Mouse (Mus musculus): ENCODE data around the gene Rnf34.

Rnf34 gene

DNA sequence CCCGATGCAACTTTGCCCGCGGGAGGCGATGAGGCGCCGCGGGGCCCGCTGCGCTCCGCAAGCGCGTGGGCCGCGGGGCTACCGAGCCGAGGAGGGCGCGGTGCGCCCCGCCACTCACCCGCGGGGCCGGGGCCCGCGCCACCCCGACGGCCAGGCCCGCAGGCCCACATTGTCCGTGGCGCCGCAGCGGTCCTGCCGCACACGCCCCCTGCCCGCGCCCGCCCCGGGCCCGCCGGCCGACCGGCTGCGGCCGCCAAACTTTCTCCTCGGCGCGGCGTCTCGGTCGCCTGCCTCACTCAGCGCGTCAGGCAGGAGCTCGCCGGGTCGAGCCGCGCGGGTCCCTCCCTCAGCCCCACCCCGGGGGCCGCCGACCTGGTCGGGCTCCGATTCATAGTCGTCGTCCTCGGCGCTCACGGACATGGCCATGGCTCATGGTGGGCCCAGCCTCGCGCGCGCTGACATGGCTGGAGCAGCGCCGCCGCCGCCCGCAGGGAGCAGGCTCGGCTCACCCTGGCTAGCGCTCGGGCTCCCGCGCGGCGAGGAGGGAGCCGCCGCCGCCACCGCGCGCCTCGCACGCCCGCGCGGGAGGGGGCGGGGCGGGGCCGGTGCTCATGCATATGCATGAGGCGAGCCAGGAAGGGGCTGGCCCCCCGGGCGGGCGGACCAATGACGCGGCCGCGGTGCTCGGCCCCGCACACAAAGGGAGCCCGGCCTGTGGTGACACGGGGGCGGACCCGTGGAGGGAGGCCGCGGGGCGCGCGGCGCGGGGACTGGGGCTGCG, 50.1 kb downstream of the Rnf34 start:
- peak; percentile 50 to 66 for DNase-seq (ENCODE audit: low spot score in 2 of 2)

DNA sequence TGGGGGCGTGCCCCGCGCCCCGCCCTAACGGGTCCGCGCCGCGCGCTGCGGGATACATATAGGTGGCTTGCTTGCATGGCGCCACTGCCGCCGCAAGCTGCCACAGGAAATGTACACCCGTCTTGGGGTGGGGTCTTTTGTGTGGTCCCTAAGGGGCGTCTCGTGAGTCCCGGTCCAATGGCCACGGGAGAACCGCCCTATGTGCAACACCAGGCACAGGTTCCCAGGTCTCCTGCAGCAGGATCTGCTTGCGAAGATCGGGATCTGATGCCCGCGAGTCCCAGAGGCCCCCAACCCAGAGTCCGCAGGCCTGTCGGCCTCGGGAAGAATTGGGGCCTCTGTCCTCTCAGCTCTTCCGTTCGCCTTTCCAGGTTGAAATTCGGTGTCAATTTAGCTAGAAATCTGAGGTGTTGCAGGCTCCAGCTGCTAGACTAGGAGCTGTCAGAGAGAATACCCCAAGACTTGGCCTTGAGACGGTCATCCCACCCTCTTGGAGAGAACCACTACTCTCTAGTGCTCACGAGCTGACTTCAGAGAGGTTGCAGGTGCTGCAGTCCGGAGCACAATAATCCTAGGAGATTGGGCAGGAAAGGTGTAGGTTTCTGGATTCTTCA, 50.8 kb downstream of the Rnf34 start:
- DNase-seq (ENCODE audit: low spot score in 2 of 2), result no peak

DNA sequence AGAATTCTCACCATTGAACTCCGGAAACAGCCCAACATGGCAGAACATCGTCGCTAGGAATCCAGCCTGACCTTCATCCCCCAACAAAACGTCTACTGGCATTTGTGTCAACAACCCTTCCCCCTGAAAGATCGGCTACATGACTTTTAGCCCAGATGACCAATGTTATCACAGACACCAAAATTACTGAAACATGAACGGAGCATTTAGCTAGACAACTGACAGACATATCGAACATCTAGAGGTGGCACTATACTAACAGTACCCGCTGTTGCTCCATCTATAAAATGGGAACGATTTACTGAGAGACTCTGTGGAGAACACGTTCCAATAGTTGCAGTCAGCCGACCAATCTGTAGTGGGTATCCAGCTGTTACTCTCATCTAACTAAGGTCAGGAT, 51.3 kb downstream of the Rnf34 start:
- no peak for DNase-seq (ENCODE audit: low spot score in 2 of 2)

- DNase-seq (ENCODE audit: low spot score in 2 of 2), result no peak
Observed at GRCm38 (mm10) chr5:122901666-122902065, 51.8 kb downstream of the Rnf34 start.

- no peak for DNase-seq (ENCODE audit: low spot score in 2 of 2)
Observed at GRCm38 (mm10) chr5:122902228-122902627, 52.4 kb downstream of the Rnf34 start.

DNA sequence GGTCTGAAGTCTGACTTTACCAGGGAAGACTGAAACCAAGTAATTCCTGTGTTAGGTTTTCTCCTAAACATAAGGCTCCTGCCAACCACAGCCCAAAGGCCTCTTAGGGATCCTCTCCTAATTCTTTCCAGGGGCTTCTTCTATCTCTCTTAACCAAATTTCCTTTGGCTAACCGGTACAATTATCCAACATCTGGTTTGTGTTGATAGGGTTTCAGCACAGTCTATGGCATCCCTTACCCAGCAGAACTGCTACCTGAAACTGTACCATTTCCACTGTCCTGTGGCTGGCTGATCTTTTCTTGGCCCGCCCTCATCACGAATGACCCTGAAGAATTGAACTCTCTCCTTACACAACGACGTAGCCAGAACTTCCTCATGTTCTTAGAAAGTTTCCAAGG, 53.3 kb downstream of the Rnf34 start:
- DNase-seq (ENCODE audit: low spot score in 2 of 2), result no peak

DNA sequence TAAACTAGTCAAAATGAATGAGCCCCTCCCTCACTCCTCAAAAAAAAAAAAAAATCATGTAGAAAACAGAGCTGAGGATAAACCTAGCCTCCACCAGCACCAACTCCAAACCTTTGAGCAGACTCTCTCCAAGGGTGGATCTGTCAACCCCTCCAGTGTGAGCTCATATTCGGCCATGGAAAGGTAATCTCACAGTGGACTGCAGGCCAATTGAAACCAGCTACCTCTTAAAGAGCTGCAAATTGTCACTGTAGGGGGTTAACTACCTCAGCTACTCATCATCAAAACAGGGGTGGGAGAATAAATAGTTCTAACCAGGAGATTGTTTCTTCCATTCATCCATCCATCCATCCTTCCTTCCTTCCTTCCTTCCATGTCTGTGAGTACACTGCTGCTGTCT, 57.3 kb downstream of the Rnf34 start:
- DNase-seq (ENCODE audit: low spot score in 2 of 2), result no peak

DNA sequence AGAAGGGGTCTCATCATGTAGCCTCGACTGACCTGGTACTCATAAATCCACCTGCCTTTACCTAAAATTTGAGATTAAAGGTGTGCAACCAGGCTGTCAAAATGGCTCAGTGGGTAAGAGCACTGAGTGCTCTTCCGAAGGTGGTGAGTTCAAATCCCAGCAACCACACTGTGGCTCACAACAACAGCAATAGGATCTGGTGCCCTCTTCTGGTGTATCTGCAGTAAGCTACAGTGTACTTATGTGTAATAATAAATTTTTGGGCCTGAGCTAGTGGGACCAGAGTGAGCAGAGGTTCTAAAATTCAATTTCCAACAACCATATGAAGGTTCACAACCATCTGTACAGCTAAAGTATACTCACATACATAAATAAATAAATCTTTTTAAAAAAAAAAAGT, 58.2 kb downstream of the Rnf34 start:
- no peak for DNase-seq (ENCODE audit: low spot score in 2 of 2)

DNA sequence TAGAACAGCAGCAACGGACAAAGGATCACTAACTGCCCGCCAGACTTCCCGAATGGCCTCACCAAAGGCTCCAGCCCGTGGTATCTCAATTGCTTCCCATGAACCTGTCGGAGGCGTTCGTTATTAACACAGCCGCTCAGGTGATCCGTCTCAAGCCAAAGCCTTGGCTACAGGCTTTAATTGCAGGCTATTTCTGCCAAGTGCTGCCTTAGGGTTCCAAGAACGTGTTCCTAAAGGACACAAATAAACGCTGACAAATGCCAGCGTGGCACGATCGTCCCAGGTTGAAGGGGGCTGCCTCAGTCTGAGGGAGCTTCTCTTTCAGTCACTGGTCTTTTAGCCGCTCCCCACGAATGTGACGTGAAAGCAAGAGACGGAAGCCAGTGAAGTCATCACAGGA, 59.6 kb downstream of the Rnf34 start:
- no peak for DNase-seq (ENCODE audit: low spot score in 2 of 2)

DNA sequence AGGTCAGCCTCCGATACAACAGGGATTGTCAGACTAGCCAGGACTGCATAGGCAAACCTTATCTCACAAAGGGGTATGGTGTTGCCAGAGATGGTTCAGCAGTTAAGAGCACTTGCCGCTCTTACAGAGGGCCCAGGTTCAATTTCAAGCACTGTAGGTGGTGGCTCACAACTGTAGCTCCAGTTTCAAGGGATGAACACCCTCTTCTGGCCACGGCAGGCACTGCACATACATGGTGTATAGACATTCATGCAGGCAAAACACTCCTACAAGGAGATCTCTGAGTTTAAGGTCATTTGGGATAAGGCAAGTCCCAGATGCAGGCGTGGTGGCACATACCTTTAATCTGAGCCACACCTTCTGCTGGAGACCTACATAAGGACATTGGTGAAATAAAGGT, 63.0 kb downstream of the Rnf34 start:
- no peak for DNase-seq (ENCODE audit: low spot score in 2 of 2)

DNA sequence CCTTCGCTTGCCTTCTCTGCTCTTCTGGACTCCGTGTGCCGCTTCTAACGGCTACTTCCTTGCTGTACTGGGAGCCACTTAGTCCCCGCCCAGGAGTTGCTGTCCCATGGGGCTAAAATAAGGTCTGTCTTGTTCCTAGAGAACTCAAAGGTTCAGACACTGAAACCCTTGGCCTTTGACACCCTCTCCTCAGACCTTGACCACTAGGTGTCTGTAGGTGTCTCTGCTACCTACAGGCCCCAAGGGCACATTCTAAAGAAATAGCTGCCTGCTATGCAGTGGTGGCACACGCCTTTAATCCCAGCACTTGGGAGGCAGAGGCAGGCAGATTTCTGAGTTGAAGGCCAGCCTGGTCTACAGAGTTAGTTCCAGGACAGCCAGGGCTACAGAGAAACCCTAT, 66.3 kb downstream of the Rnf34 start:
- no peak for DNase-seq (ENCODE audit: low spot score in 2 of 2)

GRCm38 (mm10) chr5:122917982-122918711, 68.3 kb downstream of the Rnf34 start:
- no peak for DNase-seq (ENCODE audit: low spot score in 2 of 2)

GRCm38 (mm10) chr5:122920557-122920956, 70.7 kb downstream of the Rnf34 start:
- DNase-seq (ENCODE audit: low spot score in 2 of 2), result no peak

All from frontal cortex, postnatal 25 days (tissue).